Mouse (Mus musculus) stomach, postnatal 0 days (tissue): Measurements from ENCODE around the gene Gabpb2.

Experiments
- CTCF ChIP-seq: IDR thresholded peaks from 2 replicates; pipeline ENCODE4 v1.5.1; 2016; ENCODE audit warnings: antibody characterized with exemption, low read depth, mild to moderate bottlenecking, moderate library complexity
- EP300 ChIP-seq: optimal IDR thresholded peaks from 2 replicates; pipeline ENCODE3; 2016; ENCODE audit warnings: antibody characterized with exemption

- no peak for TF ChIP-seq CTCF
- no peak for TF ChIP-seq EP300
Observed at GRCm38 (mm10) chr3:95169996-95170395, 47.7 kb downstream of the Gabpb2 start.
